Mouse (Mus musculus) stomach, embryonic 14.5 days (tissue): ENCODE results near the gene Vav1. TPM values are rescaled to one million over a fixed set of nuclear protein-coding genes. Genes with fewer than 3 reads are reported as not detected.

Experiments used
- ATAC-seq: fragments of 200-750 bp; cut with Nextera tagmentation; 2 replicates; pipeline ENCODE4 v1.8.0; 2017; ENCODE audit warnings: low read depth, moderate TSS enrichment; ENCODE audit not compliant: insufficient number of reproducible peaks, insufficient read depth, low FRiP score
- H3K27ac ChIP-seq: fragments of 300-500 bp; sonication (generic); 2 replicates; pipeline ENCODE4 v1.5.1; 2014; ENCODE audit warnings: mild to moderate bottlenecking, low read length, moderate library complexity, mixed read lengths
- H3K27me3 ChIP-seq: fragments of 300-500 bp; sonication (generic); 2 replicates; pipeline ENCODE4 v1.6.1; 2014; ENCODE audit warnings: low read length, control low read depth, mixed read lengths; ENCODE audit not compliant: control insufficient read depth, insufficient read depth
- H3K36me3 ChIP-seq: fragments of 300-500 bp; sonication (generic); 2 replicates; pipeline ENCODE4 v1.6.1; 2014; ENCODE audit warnings: mild to moderate bottlenecking, control low read depth, low read length, moderate library complexity, mixed read lengths; ENCODE audit not compliant: control insufficient read depth, insufficient read depth
- H3K4me1 ChIP-seq: fragments of 300-500 bp; sonication (generic); 2 replicates; pipeline ENCODE4 v1.6.1; 2014; ENCODE audit warnings: low read length, control low read depth, mixed read lengths; ENCODE audit not compliant: control insufficient read depth, insufficient read depth
- H3K4me2 ChIP-seq: fragments of 300-500 bp; sonication (generic); replicated peaks from 2 replicates; pipeline ENCODE4 v1.6.1; 2014; ENCODE audit warnings: low read depth, low read length, control low read depth
- H3K4me3 ChIP-seq: fragments of 300-500 bp; sonication (generic); 2 replicates; pipeline ENCODE4 v1.5.1; 2014; ENCODE audit warnings: low read depth, low read length, control low read depth
- H3K9ac ChIP-seq: fragments of 300-500 bp; sonication (generic); replicated peaks from 2 replicates; pipeline ENCODE4 v1.6.1; 2014; ENCODE audit warnings: low read depth, mild to moderate bottlenecking, control low read depth, low read length, moderate library complexity, mixed read lengths
- H3K9me3 ChIP-seq: fragments of 300-500 bp; sonication (generic); 2 replicates; pipeline ENCODE4 v1.6.1; 2016; ENCODE audit warnings: low read depth, low read length, control low read depth; ENCODE audit not compliant: control insufficient read depth
- WGBS: fragments of 180-500 bp; shearing (Covaris S2); extraction: QIAGEN DNeasy Blood & Tissue Kit; methylation state at CpG from one replicate; pipeline ENCODE4 v1.1.7; 2014; 5-methylcytosine and 5-hydroxymethylcytosine counted together
- polyA plus RNA-seq: library from polyadenylated mRNA; unstranded; fragments of >200 nt; fragmentation: Nextera tagmentation; extraction: Ambion mirVana; gene quantifications from 2 replicates; pipeline ENCODE4 v1.2.1, GENCODE M21; 2014

Gene Vav1
- polyA plus RNA-seq, 1 experiment from 2014 or later = 1.8 TPM

DNA sequence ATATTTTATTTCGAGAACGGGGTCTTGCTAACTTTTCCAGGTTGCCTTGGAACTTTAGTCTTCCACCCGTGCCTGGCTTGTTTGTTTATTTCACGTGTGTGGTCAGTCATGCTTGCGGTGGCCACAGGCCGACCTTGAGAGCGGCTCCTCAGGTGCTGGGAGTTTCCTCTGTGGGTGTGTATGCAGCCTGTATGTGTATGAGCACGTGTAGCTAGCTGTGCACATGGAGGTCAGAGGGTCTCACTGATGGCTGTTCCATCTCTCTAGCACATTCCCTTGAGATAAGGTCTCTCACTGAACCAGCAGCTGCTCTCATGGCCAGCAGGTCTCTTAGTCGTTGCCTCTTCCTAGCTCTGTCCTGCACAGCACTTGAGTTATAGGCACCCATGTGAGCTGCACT, 18.5 kb upstream of the Vav1 start:
- H3K9ac ChIP-seq = no peak overlapping the region
- no peak overlapping the region for H3K4me2 ChIP-seq
- no peak for ATAC-seq
- H3K4me3 ChIP-seq = no peak overlapping the region
- H3K9me3 ChIP-seq = no peaks in the 10 kb centered on the region
- H3K27me3 ChIP-seq = no peaks in the 10 kb centered on the region
- WGBS = 84% methylated on average over 9 of the region's 9 CpGs
- peaks cover 37% of the 10 kb centered on the region for H3K36me3 ChIP-seq
- 0 out of 2 replicates have a peak, but pooled peaks cover 2% of the 10 kb centered on the region for H3K4me1 ChIP-seq
- no peak overlapping the region for H3K27ac ChIP-seq

- 98% methylated on average over 4 of the region's 4 CpGs for whole genome bisulfite sequencing
- Histone ChIP-seq H3K4me2 (no peak overlapping the region), H3K9me3 (no peaks in the 10 kb centered on the region), H3K9ac (no peak overlapping the region), H3K4me1 (0 out of 2 replicates have a peak, but pooled peaks cover 4% of the 10 kb centered on the region), H3K27ac (no peak overlapping the region), H3K27me3 (no peaks in the 10 kb centered on the region), H3K4me3 (no peak overlapping the region), H3K36me3 (peaks cover 32% of the 10 kb centered on the region)
- ATAC-seq = no peak
Measured at GRCm38 (mm10) chr17:57261286-57261685, 17.6 kb upstream of the Vav1 start.

- no peak for ATAC-seq
- no peak overlapping the region for H3K9ac ChIP-seq
- H3K27ac ChIP-seq = no peak overlapping the region
- H3K4me3 ChIP-seq = no peak overlapping the region
- H3K4me2 ChIP-seq = no peak overlapping the region
- 19% methylated on average over 1 of the region's 1 CpGs for WGBS
- H3K9me3 ChIP-seq = no peaks in the 10 kb centered on the region
- peaks cover 29% of the 10 kb centered on the region for H3K36me3 ChIP-seq
- H3K4me1 ChIP-seq = 0 out of 2 replicates have a peak, but pooled peaks cover 4% of the 10 kb centered on the region
- H3K27me3 ChIP-seq = no peaks in the 10 kb centered on the region
Measured at GRCm38 (mm10) chr17:57261796-57262195, 17.1 kb upstream of the Vav1 start.

GRCm38 (mm10) chr17:57262901-57263550, 15.9 kb upstream of the Vav1 start:
- no peaks in the 10 kb centered on the region for H3K9me3 ChIP-seq
- ATAC-seq = no peak
- H3K4me3 ChIP-seq = no peak overlapping the region
- no peak overlapping the region for H3K4me2 ChIP-seq
- H3K9ac ChIP-seq = no peak overlapping the region
- peaks cover 21% of the 10 kb centered on the region for H3K36me3 ChIP-seq
- no peak overlapping the region for H3K27ac ChIP-seq
- WGBS = 89% methylated on average over 17 of the region's 17 CpGs
- H3K27me3 ChIP-seq = no peaks in the 10 kb centered on the region
- 0 out of 2 replicates have a peak, but pooled peaks cover 4% of the 10 kb centered on the region for H3K4me1 ChIP-seq

- 75% methylated on average over 2 of the region's 2 CpGs for WGBS
- H3K36me3 ChIP-seq = peaks cover 17% of the 10 kb centered on the region
- no peak for ATAC-seq
- no peak overlapping the region for H3K9ac ChIP-seq
- H3K4me3 ChIP-seq = no peak overlapping the region
- no peaks in the 10 kb centered on the region for H3K27me3 ChIP-seq
- no peak overlapping the region for H3K27ac ChIP-seq
- 0 out of 2 replicates have a peak, but pooled peaks cover 4% of the 10 kb centered on the region for H3K4me1 ChIP-seq
- H3K9me3 ChIP-seq = no peaks in the 10 kb centered on the region
- no peak overlapping the region for H3K4me2 ChIP-seq
Measured at GRCm38 (mm10) chr17:57264164-57264563, 14.7 kb upstream of the Vav1 start.

DNA sequence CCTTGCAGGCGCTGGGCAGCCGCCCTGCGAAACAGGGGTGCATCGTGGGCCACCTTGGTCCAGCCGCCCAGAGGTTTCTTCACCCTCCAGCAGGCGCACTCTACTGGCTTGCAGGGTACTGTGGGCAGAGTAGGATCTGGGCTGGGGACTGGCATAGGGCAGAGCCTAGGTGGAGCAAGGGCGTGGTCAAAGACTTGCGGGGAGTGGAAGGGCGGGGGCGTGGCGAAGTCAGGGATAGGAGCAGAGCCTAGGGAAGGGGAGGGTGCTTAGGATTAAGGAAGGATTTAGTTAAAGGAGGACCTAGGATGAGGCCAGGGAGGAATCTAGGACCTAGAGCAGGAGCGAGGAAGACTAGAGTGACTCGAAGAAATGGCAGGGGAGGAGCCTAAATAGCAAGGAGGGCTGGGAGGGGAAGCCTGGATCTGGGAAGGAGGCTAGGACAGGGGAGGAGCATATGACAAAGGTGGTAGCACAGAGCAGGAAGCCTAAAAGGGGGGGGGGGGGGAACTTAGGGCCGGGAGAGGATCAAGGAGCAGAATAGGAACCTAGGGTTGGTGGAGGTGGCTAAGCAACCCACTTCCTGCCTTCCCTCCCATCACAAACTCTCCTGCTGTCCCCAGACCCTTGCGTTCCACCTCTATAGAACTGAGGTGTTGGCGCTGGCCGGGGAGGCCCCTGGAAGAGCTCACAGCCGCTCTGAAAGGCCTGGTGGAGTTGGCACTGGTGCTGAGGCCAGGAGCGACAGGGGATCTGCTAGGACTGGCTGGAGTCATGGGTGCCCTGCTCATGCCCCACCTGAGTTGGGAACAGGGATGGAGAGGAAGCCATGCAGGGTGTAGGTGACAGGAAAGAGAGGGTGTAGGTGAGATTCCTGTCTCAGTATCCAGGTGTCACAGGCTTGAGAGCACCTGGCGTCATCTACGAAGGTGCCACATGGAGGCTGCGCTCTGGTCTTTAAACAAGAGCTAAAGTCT, 13.6 kb upstream of the Vav1 start:
- peak; percentile 77 for ATAC-seq
- Histone ChIP-seq H3K4me2 (no peak overlapping the region; the same call in 1 of the 2 replicates), H3K4me1 (0 out of 2 replicates have a peak, but pooled peaks cover 4% of the 10 kb centered on the region), H3K27me3 (no peaks in the 10 kb centered on the region), H3K27ac (no peak overlapping the region), H3K4me3 (no peak overlapping the region), H3K36me3 (peaks cover 15% of the 10 kb centered on the region), H3K9me3 (no peaks in the 10 kb centered on the region), H3K9ac (no peak overlapping the region)
- 31% methylated on average over 21 of the region's 22 CpGs for WGBS

DNA sequence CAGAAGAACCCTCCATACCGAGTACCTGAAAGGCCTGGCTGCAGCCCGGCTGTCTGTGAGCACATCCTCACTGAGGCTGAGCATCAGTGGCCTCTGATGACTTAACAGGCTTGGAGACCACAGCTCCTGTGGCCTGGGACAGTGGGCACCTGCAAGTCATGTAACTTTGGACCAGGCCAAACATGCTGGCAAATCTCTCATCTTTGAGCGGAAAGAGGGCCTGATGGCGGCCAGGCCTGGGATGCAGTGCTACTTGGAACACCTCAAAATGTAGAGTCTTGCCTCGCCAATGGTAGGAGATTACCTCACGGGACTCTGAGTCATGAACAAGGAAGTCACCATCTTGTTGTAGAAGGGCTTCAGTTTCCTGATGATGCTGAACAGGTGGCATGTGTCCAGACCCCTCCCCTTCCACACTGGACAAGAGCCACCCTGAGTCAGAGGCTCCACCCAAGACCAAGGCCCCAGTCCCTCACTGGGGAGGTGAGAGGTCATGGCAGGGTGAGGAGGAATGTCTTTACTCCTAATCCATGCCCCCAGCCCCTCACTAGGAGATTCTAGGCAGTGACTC, 11.3 kb upstream of the Vav1 start:
- Histone ChIP-seq H3K9me3 (no peaks in the 10 kb centered on the region), H3K27me3 (no peaks in the 10 kb centered on the region), H3K4me2 (no peak overlapping the region), H3K9ac (no peak overlapping the region), H3K27ac (no peak overlapping the region), H3K4me1 (0 out of 2 replicates have a peak, but pooled peaks cover 4% of the 10 kb centered on the region), H3K36me3 (peaks cover 5% of the 10 kb centered on the region; the same call in 1 of the 2 replicates), H3K4me3 (no peak overlapping the region)
- WGBS = 89% methylated on average over 6 of the region's 6 CpGs
- no peak for ATAC-seq

GRCm38 (mm10) chr17:57271301-57271700, 7.6 kb upstream of the Vav1 start:
- H3K9ac ChIP-seq = no peak overlapping the region
- no peak overlapping the region for H3K27ac ChIP-seq
- H3K4me1 ChIP-seq = no peaks in the 10 kb centered on the region
- 72% methylated on average over 9 of the region's 9 CpGs for WGBS
- no peaks in the 10 kb centered on the region for H3K9me3 ChIP-seq
- no peaks in the 10 kb centered on the region for H3K27me3 ChIP-seq
- no peak overlapping the region for H3K4me3 ChIP-seq
- H3K4me2 ChIP-seq = no peak overlapping the region
- H3K36me3 ChIP-seq = no peaks in the 10 kb centered on the region
- ATAC-seq = no peak
